1 mouse cellular context compared by ENCODE assay signal in the genomic region with DNA sequence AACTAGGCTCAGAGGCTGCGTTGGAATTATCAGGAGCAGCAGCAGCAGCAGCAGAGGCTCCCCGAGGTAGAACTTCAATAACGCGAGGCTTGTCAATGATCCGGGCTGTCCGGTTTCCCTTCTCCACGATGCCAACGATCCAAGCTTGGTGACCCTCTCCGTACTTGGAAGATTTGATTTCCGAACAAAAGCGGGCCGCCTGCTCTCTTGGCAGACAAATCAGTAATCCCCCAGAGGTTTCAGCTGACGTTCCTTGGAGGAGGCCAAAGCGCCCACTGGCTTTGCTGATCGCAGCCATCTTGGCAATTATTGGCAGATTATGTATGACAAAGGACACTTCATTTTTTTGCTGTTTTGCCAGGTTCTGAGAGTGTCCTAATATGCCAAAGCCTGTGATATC.
TF ChIP-seq lines count a peak whose summit lies in the region.

No protein-coding gene starts in this region.

TF ChIP-seq in ES-E14, 5 proteins besides CTCF, POLR2A, EP300 and RAD21:
- TF ChIP-seq ZNF384 (IDR thresholded peaks at IDR 0.05; ENCODE audit: low read depth, low read length): no peak
